Mouse (Mus musculus): ENCODE data around the gene Fyn.
A peak's percentile ranks its signal among the peaks of the same experiment; 100 is the strongest.

The Fyn gene

DNA sequence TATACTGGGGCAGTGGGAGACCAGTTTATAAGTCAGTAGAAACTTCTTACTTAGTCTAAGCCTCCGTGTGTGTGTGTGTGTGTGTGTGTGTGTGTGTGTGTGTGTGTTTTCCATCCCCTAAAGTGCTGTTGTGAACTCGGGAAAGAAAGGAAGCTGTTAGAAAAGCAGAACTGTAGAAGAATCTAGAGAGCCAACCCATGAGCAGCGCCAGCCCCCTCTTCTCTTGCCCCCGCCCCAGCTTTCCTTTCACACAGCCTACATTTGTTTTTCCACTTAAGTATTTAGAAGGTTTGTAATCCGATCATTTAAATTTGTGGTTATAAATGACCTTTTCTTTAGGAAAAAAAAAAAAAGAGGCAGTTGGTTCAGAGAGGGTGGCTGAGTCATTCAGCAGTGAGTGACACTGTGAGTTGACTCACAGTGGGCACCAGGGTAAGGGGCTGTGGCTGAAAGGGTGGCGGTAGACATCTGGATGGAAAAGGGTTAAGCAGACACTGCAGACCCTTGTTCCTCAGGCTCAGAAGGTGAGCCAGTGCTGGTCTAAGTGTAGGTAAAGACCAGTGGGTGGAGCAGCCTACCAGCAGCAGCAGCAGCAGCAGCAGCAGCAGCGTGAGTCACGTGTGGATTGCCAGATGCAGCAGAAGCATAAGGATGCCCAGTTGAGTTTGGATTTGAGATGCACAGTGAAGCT lies 66.2 kb downstream of the Fyn start:
- ATAC-seq (ENCODE audit: insufficient number of reproducible peaks, low FRiP score, low TSS enrichment) = no peak

DNA sequence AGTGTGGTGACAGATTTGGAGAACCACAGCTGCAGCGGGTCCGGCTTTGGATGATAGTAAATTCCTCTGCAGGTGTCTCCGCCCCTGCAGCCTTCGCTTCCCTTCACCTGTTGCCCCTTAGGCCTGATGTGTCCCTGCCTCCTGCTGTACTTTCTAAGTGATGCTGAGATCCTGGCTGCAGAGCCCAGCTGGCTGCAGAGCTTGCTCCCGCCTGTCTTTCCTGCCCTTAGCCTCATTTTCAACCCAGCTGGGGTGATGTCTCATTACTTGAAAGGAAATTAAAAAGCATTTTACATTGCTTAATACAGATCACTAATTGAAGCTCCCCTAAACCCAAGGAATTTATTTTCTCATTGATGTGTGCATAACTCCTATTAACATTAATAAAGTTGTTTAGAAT lies 70.2 kb downstream of the Fyn start:
- ATAC-seq (ENCODE audit: insufficient number of reproducible peaks, low FRiP score, low TSS enrichment) = no peak

DNA sequence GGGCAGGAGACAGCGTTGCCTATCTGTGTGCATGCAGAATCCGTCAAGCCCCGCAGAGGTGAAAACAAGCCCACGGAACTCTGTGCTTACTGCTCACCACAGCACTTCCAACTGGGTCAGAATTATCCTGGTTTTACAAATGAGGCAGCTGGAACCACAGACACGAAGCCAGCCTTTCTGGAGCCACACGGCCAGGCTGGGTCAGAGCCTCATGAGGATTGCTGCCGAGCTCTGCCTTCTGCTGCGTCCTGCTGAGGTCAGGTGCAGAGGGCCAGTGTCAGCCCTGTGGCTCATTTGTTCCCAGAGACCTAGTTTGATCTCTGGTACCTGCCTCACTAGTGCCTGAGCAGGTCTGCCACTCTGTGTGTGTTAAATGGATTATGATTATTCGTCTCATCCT lies 71.9 kb downstream of the Fyn start:
- ATAC-seq (ENCODE audit: insufficient number of reproducible peaks, low FRiP score, low TSS enrichment) = peak; percentile 74

DNA sequence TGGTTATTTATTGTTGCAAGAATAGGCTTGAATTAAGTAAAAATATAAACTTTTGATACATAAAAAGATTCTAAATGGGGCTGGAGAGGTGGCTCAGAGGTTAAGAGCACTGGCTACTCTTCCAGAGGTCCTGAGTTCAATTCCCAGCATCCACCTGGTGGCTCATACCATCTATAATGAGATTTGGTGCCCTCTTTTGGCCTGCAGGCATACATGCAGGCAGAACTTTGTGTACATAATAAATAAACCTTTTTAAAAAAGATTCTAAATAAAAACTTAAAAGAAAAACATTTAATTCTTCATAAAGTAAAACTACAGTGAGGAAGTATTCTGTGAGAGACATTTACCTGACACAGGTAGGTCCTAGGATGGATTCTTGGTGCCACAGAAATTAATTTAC lies 73.0 kb downstream of the Fyn start:
- no peak for ATAC-seq (ENCODE audit: insufficient number of reproducible peaks, low FRiP score, low TSS enrichment)

DNA sequence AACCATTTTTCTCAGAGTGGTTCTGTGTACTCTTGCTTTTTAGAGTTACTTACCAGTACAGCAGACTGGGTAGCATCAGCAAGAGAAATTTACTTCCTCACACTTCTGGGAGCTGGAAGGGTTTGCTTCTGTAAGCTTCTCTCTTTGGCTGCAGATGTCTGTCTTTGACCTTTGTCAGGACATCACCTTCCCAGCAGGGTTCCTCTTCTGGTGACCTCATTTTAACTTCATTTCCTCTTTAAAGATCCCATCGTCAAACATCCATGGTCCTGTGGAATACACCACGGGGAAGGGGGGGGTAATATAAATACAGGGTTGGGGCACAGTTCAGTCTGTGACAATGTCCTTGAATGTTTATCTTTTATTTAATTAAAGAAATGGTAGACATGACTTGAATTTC lies 74.5 kb downstream of the Fyn start:
- no peak for ATAC-seq (ENCODE audit: insufficient number of reproducible peaks, low FRiP score, low TSS enrichment)

DNA sequence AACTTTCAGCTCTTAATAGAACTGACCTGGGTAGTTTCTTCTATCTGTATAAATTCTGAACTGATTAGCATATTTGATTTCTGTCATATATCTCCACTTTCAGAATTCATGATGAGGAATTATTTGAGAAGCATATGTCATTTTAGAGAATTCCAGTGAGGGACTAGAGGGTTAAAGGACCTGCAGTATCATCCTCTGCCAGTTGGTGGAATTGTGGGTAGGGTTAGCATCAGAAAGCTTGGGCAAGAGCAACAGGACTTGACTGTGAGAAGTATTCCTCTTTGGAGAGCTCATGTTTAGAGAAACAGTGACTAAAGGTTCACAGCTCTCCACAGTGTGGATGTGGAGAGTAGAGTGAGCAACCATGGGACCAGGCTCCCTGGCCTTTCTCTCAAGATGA lies 75.3 kb downstream of the Fyn start:
- no peak for ATAC-seq (ENCODE audit: insufficient number of reproducible peaks, low FRiP score, low TSS enrichment)

DNA sequence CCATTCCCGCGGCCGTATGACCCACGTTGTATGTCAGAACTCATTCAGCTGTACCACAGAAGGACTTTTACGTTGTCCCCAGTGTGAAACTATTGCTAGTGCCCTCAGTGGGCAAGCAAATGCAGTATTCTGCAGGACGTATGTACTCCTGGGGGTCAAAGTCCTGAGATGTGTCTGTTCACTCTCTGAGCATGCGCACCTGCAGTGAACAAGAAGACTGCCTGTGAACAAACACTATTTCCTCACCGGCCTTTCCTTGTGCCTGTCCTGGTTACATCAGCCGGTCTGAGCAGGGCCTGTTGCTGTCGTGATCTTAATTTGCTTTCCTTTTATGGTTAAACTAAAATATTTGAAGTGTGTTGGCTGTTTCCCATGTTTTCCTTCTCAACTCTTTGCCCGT lies 77.2 kb downstream of the Fyn start:
- ATAC-seq (ENCODE audit: insufficient number of reproducible peaks, low FRiP score, low TSS enrichment) = no peak

DNA sequence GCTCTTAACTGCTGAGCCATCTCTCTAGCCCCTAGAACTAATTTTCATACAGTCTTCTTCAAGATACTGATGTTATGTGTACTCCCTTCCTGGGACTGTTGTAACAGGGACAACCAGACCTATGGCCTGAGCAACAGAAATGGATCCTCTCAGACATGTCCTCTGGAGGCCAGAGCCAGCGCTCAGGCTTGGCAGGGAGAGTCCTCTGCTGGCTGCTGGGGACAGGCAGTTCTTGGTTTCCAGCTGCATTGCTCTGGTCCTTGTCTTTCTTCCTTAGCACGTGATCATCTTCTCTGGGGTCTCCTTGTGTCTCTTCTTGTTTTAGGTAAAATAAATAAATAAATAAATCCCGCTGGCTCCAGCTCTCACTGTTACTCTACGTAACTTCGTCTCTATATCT lies 78.1 kb downstream of the Fyn start:
- no peak for ATAC-seq (ENCODE audit: insufficient number of reproducible peaks, low FRiP score, low TSS enrichment)

DNA sequence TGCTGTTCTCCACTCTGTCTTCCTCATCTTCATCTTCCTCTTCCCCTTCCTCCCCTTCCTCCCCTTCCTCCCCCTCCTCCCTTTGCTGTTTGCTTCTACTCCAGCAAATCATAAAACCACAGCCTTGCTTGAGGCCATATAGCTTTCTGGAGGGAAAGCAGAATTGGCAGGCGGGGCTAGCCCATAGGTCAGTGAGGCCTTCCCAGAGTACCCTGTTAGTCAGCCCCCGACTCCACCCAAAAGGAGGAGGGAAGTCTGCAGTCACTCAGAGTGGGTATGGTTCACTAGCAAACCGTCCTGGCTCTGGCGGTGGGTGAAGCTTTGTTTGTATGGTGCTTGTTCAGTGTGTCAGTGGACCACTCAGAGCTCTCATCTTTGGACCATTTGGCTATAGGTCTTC lies 80.5 kb downstream of the Fyn start:
- no peak for ATAC-seq (ENCODE audit: insufficient number of reproducible peaks, low FRiP score, low TSS enrichment)

DNA sequence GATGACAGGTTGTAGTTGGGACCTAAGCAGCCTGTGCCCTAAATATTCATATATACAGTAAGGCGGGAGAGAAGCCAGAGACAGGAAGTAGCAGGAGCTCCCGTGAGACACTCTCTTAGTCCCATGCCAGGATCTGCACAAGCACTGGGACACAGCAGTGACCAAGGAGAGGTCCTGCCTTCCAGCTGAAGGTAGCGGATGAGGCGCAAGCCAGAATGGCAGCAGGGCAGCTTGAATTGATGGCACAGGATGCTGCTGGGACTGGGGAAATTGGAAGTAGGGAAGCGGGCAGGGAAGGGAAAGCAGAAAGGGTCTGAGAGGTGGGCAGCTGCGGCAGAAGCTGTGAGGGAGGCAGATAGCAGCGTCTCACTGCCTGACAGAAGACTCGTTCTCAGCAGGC lies 81.7 kb downstream of the Fyn start:
- ATAC-seq (ENCODE audit: insufficient number of reproducible peaks, low FRiP score, low TSS enrichment) = peak; percentile 45; the same call in 1 of the 2 replicates

DNA sequence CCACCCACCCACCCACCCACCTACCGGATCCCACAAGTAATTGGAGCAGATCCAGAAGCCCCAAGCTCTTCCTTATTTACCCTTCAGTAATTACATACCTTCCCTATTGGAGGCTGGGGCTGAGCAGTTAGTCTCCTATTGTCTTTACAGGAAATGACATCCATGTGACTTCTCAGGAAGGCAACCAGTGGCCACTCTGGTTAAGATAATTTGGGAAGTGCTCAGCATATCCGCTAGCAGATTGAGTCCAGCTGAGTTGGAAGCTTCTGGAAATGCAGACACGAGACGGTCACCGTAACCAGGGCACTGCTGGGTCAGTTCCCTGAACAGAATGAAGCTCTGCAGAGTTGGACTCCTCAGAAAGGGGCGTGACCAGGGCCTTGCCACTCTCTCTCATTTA lies 82.4 kb downstream of the Fyn start:
- no peak for ATAC-seq (ENCODE audit: insufficient number of reproducible peaks, low FRiP score, low TSS enrichment)

DNA sequence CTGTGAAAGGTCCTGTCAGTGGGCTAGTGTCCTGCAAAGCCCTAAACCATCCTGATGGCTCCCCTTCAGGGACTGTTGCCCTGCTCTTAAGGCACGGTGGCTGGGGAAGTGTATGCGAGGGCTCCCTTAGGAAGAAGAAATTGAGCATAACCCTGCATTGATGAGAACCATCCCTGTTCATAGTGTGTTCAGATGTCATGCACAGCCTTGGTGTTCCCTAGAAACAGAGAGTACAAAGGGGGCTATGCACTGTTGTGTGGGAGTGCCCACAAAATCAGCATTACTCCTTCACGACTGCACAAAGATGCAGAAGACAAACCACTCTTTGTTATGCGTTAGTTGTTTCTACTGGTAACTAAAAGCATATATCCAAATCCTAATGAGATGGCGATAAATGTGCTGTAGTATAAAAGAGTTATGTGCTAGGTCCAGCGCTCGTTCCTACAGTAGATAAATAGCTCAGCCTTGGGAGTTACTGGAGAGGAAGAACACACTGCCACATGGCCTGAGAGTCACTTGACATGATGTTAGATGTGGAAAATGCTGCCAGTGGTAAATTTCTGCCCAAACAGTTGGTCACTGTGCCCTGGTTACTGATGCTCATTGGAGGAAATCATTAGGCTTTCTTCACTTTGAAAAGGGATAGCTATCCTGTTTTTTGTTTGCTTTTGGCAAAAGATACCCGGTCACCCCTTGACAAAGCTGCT lies 83.4 kb downstream of the Fyn start:
- no peak for ATAC-seq (ENCODE audit: insufficient number of reproducible peaks, low FRiP score, low TSS enrichment)

DNA sequence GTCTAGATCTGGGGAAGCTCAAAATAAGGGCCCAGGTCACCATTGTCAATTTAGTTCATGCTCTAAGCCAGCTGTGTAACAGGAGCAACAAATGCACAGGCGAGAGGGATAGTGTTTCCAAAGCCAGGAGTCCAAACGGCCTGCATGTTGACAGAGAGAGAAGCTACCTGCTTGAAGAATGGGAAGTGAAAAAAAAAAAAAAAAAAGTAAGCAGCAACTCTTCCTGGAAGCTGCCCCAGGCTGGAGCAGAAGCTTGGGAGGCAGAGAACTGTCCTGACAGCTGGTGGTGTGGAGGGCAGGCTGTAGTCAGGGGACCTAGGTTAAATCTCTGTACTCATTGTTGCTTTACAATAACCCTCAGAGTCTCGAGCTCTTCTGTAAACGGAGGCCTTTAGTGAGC lies 86.7 kb downstream of the Fyn start:
- no peak for ATAC-seq (ENCODE audit: insufficient number of reproducible peaks, low FRiP score, low TSS enrichment)

DNA sequence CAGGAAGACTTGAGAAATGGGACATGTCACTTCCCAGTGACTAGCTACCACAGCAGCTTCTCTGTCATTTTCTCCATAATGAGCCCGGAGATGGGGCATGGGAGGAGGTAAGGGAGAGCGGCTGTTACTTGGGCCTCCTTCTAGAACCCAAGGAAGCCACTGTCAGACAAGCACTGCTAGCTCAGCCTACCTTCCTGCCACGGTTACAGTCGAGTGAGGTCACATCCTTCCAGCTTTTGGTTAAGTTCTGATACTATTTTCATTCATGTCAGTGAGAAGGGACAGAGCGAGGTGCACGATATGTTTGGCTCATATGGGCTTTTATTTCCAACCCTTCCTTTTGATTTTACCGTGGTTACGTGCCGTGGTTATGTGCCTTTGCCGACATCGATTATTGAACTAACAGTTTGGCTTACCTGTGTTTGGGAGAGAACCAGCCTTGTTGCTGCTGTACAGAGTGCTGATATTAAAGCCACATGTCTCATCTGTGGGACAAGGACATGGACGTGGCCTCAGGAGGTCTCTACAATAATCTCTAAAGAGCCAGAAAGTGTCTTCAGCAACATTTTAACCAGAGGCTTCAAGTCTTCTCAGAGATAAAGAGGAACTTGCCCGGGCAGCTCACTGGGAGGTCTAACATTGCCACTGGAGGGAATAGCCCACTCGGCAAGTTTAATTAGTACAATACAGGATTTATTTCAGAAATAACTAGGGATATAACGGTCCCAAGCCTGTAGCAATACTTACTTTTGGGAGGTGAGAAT lies 87.4 kb downstream of the Fyn start:
- ATAC-seq (ENCODE audit: insufficient number of reproducible peaks, low FRiP score, low TSS enrichment) = no peak

DNA sequence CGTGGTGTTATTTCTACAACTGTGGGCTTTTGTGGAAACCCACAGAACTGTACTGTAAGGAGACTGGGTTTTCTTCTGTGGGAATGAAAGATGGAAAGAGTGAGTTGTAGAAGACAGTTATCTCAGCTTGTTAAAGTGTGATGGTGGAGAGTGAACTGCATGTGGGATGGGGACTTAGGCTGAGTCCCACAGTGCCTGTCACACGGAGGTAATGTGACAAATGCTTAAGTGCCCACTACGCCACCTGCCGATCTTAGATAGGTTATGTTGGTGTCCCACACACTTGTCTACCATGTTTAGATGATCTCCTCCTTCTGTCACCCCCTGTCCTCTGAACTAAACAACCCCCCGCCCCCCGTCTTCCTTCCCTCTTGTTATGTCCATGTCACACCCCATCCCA lies 88.1 kb downstream of the Fyn start:
- no peak for ATAC-seq (ENCODE audit: insufficient number of reproducible peaks, low FRiP score, low TSS enrichment)

DNA sequence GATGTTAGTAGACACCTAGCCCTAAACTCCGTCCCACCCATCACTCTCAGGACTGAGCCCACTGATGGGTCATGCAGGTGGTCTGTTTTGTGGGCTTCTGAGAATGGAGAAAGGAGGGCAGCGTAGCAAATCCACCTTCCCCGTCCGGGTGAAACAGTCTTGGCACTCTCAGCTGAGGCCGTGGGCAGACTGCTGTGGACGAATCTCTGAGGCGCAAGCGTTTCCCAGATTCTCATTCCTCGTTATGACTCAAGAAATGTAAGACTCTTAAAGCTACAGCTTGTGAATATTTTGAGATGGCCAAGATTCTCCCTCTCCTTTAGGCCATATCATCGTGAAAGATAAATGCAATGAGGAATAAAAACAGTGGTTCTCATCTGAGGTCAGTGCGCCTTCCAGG lies 88.6 kb downstream of the Fyn start:
- no peak for ATAC-seq (ENCODE audit: insufficient number of reproducible peaks, low FRiP score, low TSS enrichment)

DNA sequence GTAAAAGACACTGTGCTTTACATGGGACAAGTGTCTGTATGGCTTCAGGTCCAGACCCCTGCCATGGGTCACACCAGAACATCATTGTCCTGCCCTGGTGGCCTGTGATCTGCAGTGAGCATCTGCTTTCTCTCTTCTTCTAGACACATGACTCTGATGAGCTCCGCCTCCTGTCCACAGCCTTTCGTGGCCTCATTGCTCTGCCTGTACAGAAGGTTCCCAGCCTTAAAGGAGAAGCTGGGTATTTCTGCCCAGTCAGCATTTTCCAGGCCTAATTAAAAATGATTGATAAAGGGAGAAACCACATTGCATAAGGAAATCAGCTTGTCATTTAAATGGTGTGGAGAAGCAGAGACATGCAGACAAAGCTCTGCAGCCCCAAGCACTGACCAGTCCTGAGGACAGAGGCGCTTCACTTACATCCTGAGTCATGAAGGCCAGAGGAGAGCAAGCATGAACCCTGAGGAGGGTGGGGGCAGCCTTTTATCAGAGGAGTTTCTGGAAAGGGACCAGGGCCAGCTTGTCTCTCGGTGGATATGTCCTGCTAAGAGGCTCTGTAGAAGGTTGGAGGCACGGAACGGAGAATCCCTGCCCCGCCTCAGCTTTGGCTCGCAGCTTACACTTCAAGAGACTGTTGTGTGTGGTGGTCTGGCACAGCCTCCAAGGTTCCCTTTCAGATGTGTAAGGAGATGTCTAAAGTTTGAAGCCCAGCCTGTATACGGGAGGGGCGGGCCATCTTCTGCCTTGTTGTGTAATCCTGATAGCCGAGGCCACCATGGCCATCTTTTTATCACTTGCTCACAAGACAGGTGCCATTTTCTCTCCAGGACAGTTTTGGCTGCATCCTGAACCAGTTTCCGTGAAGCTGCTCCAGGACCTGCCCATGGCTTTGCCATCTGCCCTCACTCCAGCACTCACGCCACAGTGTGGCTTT lies 90.4 kb downstream of the Fyn start:
- ATAC-seq (ENCODE audit: insufficient number of reproducible peaks, low FRiP score, low TSS enrichment) = peak; percentile 74

DNA sequence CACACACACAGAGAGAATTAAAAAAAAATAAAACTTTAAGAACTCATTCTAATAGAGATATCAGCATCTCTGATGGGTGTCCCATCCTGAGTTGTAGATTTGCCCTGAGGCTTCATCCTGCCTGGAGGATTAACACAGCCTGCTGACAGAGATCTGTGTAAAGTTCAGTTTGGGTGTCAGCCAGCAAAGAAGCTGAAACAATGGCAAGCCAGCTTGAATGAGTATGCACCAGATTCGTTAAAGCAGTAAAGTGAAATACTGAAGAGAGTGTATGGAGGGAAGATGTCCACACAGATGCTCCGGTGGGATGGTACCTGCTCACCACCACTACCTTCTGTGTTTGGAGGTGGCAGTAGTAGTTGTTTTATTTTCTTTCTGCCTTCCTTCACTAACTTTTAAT lies 92.0 kb downstream of the Fyn start:
- no peak for ATAC-seq (ENCODE audit: insufficient number of reproducible peaks, low FRiP score, low TSS enrichment)

DNA sequence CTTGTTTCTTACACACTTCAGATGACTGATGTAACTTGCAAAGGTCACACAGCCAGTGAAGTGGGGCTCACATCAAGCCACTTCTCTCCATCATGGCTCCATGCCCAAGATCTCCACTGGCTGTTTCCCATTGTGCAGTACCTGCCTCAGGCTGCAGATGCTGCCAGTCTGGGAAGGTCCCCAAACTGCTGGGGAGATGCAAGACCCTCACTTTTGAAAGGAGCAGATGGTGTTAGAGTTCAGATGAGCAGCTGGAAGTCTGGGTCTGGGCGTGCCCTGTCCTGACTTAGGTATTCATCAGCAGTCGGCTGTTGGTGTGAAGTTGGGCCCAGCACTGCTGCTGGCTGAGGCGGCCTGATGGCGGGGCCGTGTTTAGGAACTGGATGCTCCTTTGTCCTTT lies 93.3 kb downstream of the Fyn start:
- ATAC-seq (ENCODE audit: insufficient number of reproducible peaks, low FRiP score, low TSS enrichment) = no peak

DNA sequence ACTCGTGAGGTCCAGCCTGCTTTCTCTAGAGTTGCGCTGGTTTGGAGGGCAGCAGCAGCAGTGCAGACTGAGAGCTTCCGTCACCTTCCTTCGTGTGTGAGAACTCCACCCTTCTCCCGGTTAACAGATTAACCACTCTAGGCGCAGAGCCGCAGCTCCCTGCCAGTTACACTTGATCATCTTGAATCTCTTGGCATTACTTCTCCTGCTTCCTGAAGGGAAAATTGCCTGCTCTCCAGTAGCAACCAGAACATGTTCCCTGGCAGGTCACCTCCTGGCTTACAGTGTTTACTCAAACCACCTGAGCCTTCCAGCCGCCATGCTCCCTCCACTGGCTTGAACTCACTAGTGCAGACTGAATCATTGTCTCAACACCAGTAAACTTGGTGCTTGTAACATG lies 94.1 kb downstream of the Fyn start:
- 0 out of 2 replicates have a peak, but pooled peaks have one; percentile 8 for ATAC-seq (ENCODE audit: insufficient number of reproducible peaks, low FRiP score, low TSS enrichment)

DNA sequence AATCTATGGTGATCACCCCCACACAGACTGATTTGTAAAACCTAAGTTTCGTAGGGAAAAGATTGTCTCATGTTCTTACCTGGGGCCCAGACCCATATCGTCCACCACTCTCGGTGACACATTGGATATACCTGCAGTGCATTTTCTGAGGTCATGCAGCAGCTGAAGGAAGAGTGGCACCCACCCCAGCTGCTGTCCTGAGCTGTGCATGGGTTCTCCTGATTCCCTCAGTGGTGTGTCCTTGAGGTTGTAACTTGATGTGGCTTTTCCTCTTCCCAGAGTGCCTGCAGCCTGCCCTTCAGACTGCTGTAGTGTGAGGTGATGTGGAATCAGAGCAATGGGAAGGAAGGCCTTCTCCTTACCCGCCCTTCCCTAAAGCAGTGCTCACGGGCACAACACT lies 95.7 kb downstream of the Fyn start:
- no peak for ATAC-seq (ENCODE audit: insufficient number of reproducible peaks, low FRiP score, low TSS enrichment)
